Mouse (Mus musculus): ENCODE data around the gene Clic1.

DNA sequence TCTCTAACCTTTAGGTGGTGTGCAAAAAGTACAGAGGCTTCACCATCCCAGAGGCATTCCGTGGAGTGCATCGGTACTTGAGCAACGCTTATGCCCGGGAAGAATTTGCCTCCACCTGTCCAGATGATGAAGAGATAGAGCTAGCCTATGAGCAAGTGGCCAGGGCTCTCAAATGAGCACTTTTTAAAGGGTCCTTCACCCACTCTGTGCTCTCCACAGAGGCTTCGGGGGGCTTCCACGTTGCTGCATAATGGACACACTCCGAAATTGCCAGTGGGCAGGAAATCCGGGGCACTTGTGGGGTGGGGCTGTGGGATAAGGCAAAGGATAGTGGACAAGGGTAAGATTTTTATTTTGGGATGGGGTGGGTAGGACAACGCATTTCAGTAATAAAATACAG lies 8.6 kb downstream of the Clic1 start:
- TF ChIP-seq POLR2A (IDR thresholded peaks at IDR 0.05; ENCODE audit: borderline replicate concordance, control insufficient read depth, low read depth, low read length), result no peak
- TF ChIP-seq CTCF (IDR thresholded peaks at IDR 0.05; ENCODE audit: control insufficient read depth, insufficient read depth, low read length), result no peak

Data from bone marrow, adult 2 months (tissue).